Mouse (Mus musculus) embryonic facial prominence, embryonic 13.5 days (tissue): Measurements from ENCODE around the gene Gm49320. TPM values are rescaled to one million over a fixed set of nuclear protein-coding genes. Genes with fewer than 3 reads are reported as not detected.

Experiments
- ATAC-seq: fragments of 200-750 bp; cut with Nextera tagmentation; 2 replicates; pipeline ENCODE4 v1.8.0; 2017; ENCODE audit warnings: low read depth; ENCODE audit not compliant: insufficient number of reproducible peaks, insufficient read depth, low FRiP score, low TSS enrichment
- H3K27ac ChIP-seq: fragments of 300-500 bp; sonication (generic); 2 replicates; pipeline ENCODE4 v1.5.1; 2015; ENCODE audit warnings: moderate library complexity, mild to moderate bottlenecking, inconsistent platforms
- H3K27me3 ChIP-seq: fragments of 300-500 bp; sonication (generic); 2 replicates; pipeline ENCODE4 v1.6.1; 2015; ENCODE audit warnings: mild to moderate bottlenecking, inconsistent platforms
- H3K36me3 ChIP-seq: fragments of 300-500 bp; sonication (generic); 2 replicates; pipeline ENCODE4 v1.6.1; 2015; ENCODE audit warnings: mild to moderate bottlenecking, inconsistent platforms
- H3K4me1 ChIP-seq: fragments of 300-500 bp; sonication (generic); 2 replicates; pipeline ENCODE4 v1.6.1; 2015; ENCODE audit warnings: inconsistent platforms
- H3K4me2 ChIP-seq: fragments of 300-500 bp; sonication (generic); 2 replicates; pipeline ENCODE4 v1.6.1; 2015; ENCODE audit warnings: moderate library complexity, mild to moderate bottlenecking, inconsistent platforms
- H3K4me3 ChIP-seq: fragments of 300-500 bp; sonication (generic); 2 replicates; pipeline ENCODE4 v1.5.1; 2015; ENCODE audit warnings: mild to moderate bottlenecking, inconsistent platforms
- H3K9ac ChIP-seq: fragments of 300-500 bp; sonication (generic); 2 replicates; pipeline ENCODE4 v1.6.1; 2015; ENCODE audit warnings: mild to moderate bottlenecking, inconsistent platforms
- H3K9me3 ChIP-seq: fragments of 300-500 bp; sonication (generic); 2 replicates; pipeline ENCODE4 v1.6.1; 2016; ENCODE audit warnings: inconsistent platforms
- WGBS: fragments of 180-500 bp; shearing (Covaris S2); methylation state at CpG from one replicate; pipeline ENCODE4 v1.1.7; 2015; ENCODE audit warnings: mixed read lengths; 5-methylcytosine and 5-hydroxymethylcytosine counted together
- polyA plus RNA-seq: library from polyadenylated mRNA; unstranded; fragments of >200 nt; fragmentation: Nextera tagmentation; extraction: Ambion mirVana; gene quantifications from 2 replicates; pipeline ENCODE4 v1.2.1, GENCODE M21; 2015

Gene Gm49320
- polyA plus RNA-seq, 1 experiment from 2014 or later, result 1.8 TPM

- H3K9me3 ChIP-seq, result 0 out of 2 replicates have a peak, but pooled peaks cover 5% of the 10 kb centered on the region
- H3K9ac ChIP-seq, result peak overlapping the region; percentile 70
- peak overlapping the region; percentile 91 for H3K4me2 ChIP-seq
- peak overlapping the region; percentile 48 for H3K4me3 ChIP-seq
- peaks cover 34% of the 10 kb centered on the region for H3K4me1 ChIP-seq
- no peak overlapping the region for H3K27ac ChIP-seq
- WGBS, result 1% methylated on average over 25 of the region's 25 CpGs
- H3K36me3 ChIP-seq, result peaks cover 17% of the 10 kb centered on the region
- peak; percentile 17; the same call in 1 of the 2 replicates for ATAC-seq
- H3K27me3 ChIP-seq, result peaks cover 41% of the 10 kb centered on the region
Observed at GRCm38 (mm10) chr8:4212809-4213209, 25.9 kb upstream of the Gm49320 start.

GRCm38 (mm10) chr8:4213210-4214005 is 25.3 kb upstream of the Gm49320 start:
- Histone ChIP-seq H3K36me3 (peaks cover 17% of the 10 kb centered on the region), H3K9ac (peak overlapping the region; percentile 70), H3K9me3 (0 out of 2 replicates have a peak, but pooled peaks cover 5% of the 10 kb centered on the region), H3K4me1 (peaks cover 34% of the 10 kb centered on the region), H3K4me2 (peak overlapping the region; percentile 91), H3K27ac (no peak overlapping the region), H3K4me3 (peak overlapping the region; percentile 48), H3K27me3 (peaks cover 47% of the 10 kb centered on the region)
- ATAC-seq, result peak; percentile 72
- WGBS, result 3% methylated on average over 18 of the region's 18 CpGs

GRCm38 (mm10) chr8:4214006-4214980 is 24.4 kb upstream of the Gm49320 start:
- H3K27ac ChIP-seq, result no peak overlapping the region
- H3K9ac ChIP-seq, result peak overlapping the region; percentile 70
- peaks cover 34% of the 10 kb centered on the region for H3K4me1 ChIP-seq
- H3K36me3 ChIP-seq, result peaks cover 13% of the 10 kb centered on the region
- ATAC-seq, result peak; percentile 52
- peaks cover 52% of the 10 kb centered on the region for H3K27me3 ChIP-seq
- H3K9me3 ChIP-seq, result 0 out of 2 replicates have a peak, but pooled peaks cover 4% of the 10 kb centered on the region
- 11% methylated on average over 33 of the region's 33 CpGs for WGBS
- H3K4me3 ChIP-seq, result peak overlapping the region; percentile 48
- H3K4me2 ChIP-seq, result peak overlapping the region; percentile 91

GRCm38 (mm10) chr8:4216296-4216695 is 22.4 kb upstream of the Gm49320 start:
- H3K4me1 ChIP-seq, result peaks cover 34% of the 10 kb centered on the region
- peak overlapping the region; percentile 63 for H3K9ac ChIP-seq
- no peak overlapping the region for H3K27ac ChIP-seq
- H3K27me3 ChIP-seq, result peaks cover 56% of the 10 kb centered on the region
- peak overlapping the region; percentile 48 for H3K4me3 ChIP-seq
- WGBS, result 8% methylated on average over 18 of the region's 18 CpGs
- ATAC-seq, result no peak
- H3K9me3 ChIP-seq, result no peaks in the 10 kb centered on the region
- H3K4me2 ChIP-seq, result peak overlapping the region; percentile 85
- H3K36me3 ChIP-seq, result no peaks in the 10 kb centered on the region

- no peaks in the 10 kb centered on the region for H3K36me3 ChIP-seq
- peaks cover 56% of the 10 kb centered on the region for H3K27me3 ChIP-seq
- peak within 1 kb of the TSS; percentile 85 for H3K4me2 ChIP-seq
- H3K4me3 ChIP-seq, result peak within 1 kb of the TSS; percentile 48
- no peak within 1 kb of the TSS for H3K27ac ChIP-seq
- no peaks in the 10 kb centered on the region for H3K9me3 ChIP-seq
- 2% methylated on average over 44 of the region's 44 CpGs for WGBS
- no peak for ATAC-seq
- peak within 1 kb of the TSS; percentile 63 for H3K9ac ChIP-seq
- peaks cover 34% of the 10 kb centered on the region for H3K4me1 ChIP-seq
Observed at GRCm38 (mm10) chr8:4216791-4217621, 21.7 kb upstream of the Gm49320 start, which contains the start of gene Prr36. Gene Prr36 (minus strand): TSS chr8:4217459.

- Histone ChIP-seq H3K36me3 (no peaks in the 10 kb centered on the region), H3K4me2 (no peak overlapping the region), H3K27me3 (peaks cover 56% of the 10 kb centered on the region), H3K4me1 (peaks cover 15% of the 10 kb centered on the region), H3K9ac (no peak overlapping the region), H3K4me3 (no peak overlapping the region), H3K27ac (no peak overlapping the region), H3K9me3 (no peaks in the 10 kb centered on the region)
- 85% methylated on average over 3 of the region's 3 CpGs for WGBS
- no peak for ATAC-seq
Observed at GRCm38 (mm10) chr8:4219617-4220016, 19.0 kb upstream of the Gm49320 start.

- ATAC-seq, result no peak
- Histone ChIP-seq H3K4me2 (no peak overlapping the region), H3K9ac (no peak overlapping the region), H3K27me3 (peaks cover 47% of the 10 kb centered on the region), H3K4me3 (no peak overlapping the region), H3K36me3 (no peaks in the 10 kb centered on the region), H3K9me3 (no peaks in the 10 kb centered on the region), H3K4me1 (peaks cover 12% of the 10 kb centered on the region), H3K27ac (no peak overlapping the region)
Observed at GRCm38 (mm10) chr8:4222059-4222458, 16.6 kb upstream of the Gm49320 start.

GRCm38 (mm10) chr8:4226323-4226722 is 12.3 kb upstream of the Gm49320 start:
- H3K27ac ChIP-seq, result no peak overlapping the region
- 22% methylated on average over 4 of the region's 4 CpGs for WGBS
- peaks cover 41% of the 10 kb centered on the region for H3K27me3 ChIP-seq
- no peak for ATAC-seq
- no peaks in the 10 kb centered on the region for H3K9me3 ChIP-seq
- peak overlapping the region; percentile 67 for H3K4me2 ChIP-seq
- peak overlapping the region; percentile 65 for H3K9ac ChIP-seq
- H3K36me3 ChIP-seq, result no peaks in the 10 kb centered on the region
- peak overlapping the region; percentile 42 for H3K4me3 ChIP-seq
- H3K4me1 ChIP-seq, result peaks cover 12% of the 10 kb centered on the region; the same call in 1 of the 2 replicates

- WGBS, result 2% methylated on average over 33 of the region's 33 CpGs
- H3K4me3 ChIP-seq, result peak within 1 kb of the TSS; percentile 42
- H3K9ac ChIP-seq, result peak within 1 kb of the TSS; percentile 65
- peaks cover 41% of the 10 kb centered on the region for H3K27me3 ChIP-seq
- H3K27ac ChIP-seq, result no peak within 1 kb of the TSS
- H3K36me3 ChIP-seq, result no peaks in the 10 kb centered on the region
- no peaks in the 10 kb centered on the region for H3K9me3 ChIP-seq
- ATAC-seq, result peak; percentile 11; the same call in 1 of the 2 replicates
- H3K4me1 ChIP-seq, result peaks cover 12% of the 10 kb centered on the region; the same call in 1 of the 2 replicates
- peak within 1 kb of the TSS; percentile 67 for H3K4me2 ChIP-seq
Observed at GRCm38 (mm10) chr8:4226739-4227347, 11.8 kb upstream of the Gm49320 start, which contains the start of gene Lrrc8e. Gene Lrrc8e (plus strand): TSS chr8:4226827.

GRCm38 (mm10) chr8:4227919-4228318 is 10.7 kb upstream of the Gm49320 start:
- H3K36me3 ChIP-seq, result no peaks in the 10 kb centered on the region
- no peak overlapping the region for H3K9ac ChIP-seq
- H3K27ac ChIP-seq, result no peak overlapping the region
- H3K27me3 ChIP-seq, result peaks cover 41% of the 10 kb centered on the region
- H3K9me3 ChIP-seq, result no peaks in the 10 kb centered on the region
- no peak for ATAC-seq
- no peak overlapping the region for H3K4me2 ChIP-seq
- 92% methylated on average over 4 of the region's 4 CpGs for WGBS
- H3K4me3 ChIP-seq, result no peak overlapping the region
- peaks cover 12% of the 10 kb centered on the region; the same call in 1 of the 2 replicates for H3K4me1 ChIP-seq
